Mouse (Mus musculus) telencephalon, adult 2 months (tissue): ENCODE results near the gene Carmil2.

ENCODE experiments used
- DNase-seq: peaks from one replicate; pipeline ENCODE4 v3.0.0-alpha.2; 2011; ENCODE audit warnings: low read depth, low spot score

Carmil2 gene

GRCm38 (mm10) chr8:105722861-105723260 lies 36.8 kb downstream of the Carmil2 start:
- no peak for DNase-seq

DNA sequence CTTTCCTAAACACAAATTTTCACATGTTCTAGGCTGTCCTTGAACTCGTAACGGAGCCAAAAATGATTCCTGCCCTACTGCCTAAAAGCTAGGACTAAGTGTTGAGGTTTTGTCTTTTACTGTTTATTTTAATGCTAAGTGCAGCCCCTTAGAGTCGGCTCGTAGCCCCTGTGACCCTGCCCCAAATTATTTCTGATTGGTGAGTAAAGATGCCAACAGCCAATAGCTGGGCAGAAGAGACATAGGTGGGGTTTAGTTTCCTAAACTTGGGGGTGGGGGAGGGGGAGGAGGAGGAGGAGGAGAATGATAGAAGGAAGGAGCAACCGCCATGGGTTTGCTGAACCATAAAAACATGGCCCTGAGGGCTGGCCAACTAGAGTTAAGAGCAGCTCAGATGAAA lies 39.7 kb downstream of the Carmil2 start:
- DNase-seq = no peak

- DNase-seq = no peak
These were observed 41.5 kb downstream of the Carmil2 start for GRCm38 (mm10) chr8:105727397-105728124.

- DNase-seq = no peak
These were observed 46.1 kb downstream of the Carmil2 start for GRCm38 (mm10) chr8:105732186-105732585.

DNA sequence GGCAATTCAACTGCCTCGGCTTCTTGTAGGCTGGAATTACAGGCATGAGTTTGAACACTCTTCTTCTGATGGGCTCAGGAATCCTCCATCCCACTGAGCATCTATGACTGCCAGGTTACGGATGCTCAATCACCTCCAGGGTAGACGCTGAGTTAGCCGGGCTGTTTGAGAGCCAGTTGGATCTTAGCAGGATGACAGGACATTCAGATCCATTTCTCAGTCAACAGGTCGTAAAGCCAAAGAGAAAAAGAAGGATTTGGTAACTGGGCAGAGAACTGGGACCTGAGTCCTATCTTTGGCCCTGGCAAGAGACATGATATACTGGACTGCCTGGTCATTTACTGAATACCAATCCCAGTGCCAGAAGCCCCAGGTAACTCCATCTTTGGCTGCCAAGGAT lies 53.1 kb downstream of the Carmil2 start:
- DNase-seq = no peak

GRCm38 (mm10) chr8:105743301-105743700 lies 57.2 kb downstream of the Carmil2 start:
- no peak for DNase-seq
